In genomic region chr6:32790487-32790886, GRCm38 (mm10) we compare ENCODE assay signal across 24 mouse cellular contexts.
DNase-seq lines count a peak whose midpoint lies in the region; ATAC-seq and TF ChIP-seq lines count a peak whose summit lies in the region.
"Had no signal": no experiment of that assay in that cellular context is flagged by ENCODE, and none has a peak within 500 bp of the region (broad histone marks: within the 10 kb centered on the region; RNA-seq: fewer than 3 reads in every experiment).

No protein-coding gene starts in this region.

- no peaks in the 10 kb centered on the region for H3K27me3 ChIP-seq in forebrain, embryonic 11.5 days (ENCODE audit: control insufficient read depth, insufficient read depth, low read length)
- H3K27me3 ChIP-seq in forebrain, embryonic 10.5 days (ENCODE audit: poor library complexity, severe bottlenecking): no peaks in the 10 kb centered on the region
- no peaks in the 10 kb centered on the region for H3K27me3 ChIP-seq in forebrain, embryonic 16.5 days (replicated peaks; ENCODE audit: control insufficient read depth, insufficient read depth, low read length)
- no peaks in the 10 kb centered on the region for H3K27me3 ChIP-seq in forebrain, embryonic 13.5 days
- H3K27me3 ChIP-seq: CH12.LX; embryonic facial prominence, embryonic 13.5 days; embryonic facial prominence, embryonic 15.5 days; Patski had no signal

- no peaks in the 10 kb centered on the region for H3K36me3 ChIP-seq in forebrain, embryonic 11.5 days (ENCODE audit: control insufficient read depth, insufficient read depth, low read length)
- peaks cover 29% of the 10 kb centered on the region for H3K36me3 ChIP-seq in forebrain, embryonic 10.5 days (replicated peaks)
- no peaks in the 10 kb centered on the region for H3K36me3 ChIP-seq in forebrain, embryonic 16.5 days (ENCODE audit: control insufficient read depth, insufficient read depth)
- H3K36me3 ChIP-seq in forebrain, embryonic 13.5 days (ENCODE audit: poor library complexity, severe bottlenecking): 0 out of 2 replicates have a peak, but pooled peaks cover 10% of the 10 kb centered on the region

- ATAC-seq in forebrain, embryonic 11.5 days (replicated peaks; ENCODE audit: low FRiP score): no peak
- peak; percentile 71 for ATAC-seq in forebrain, embryonic 16.5 days
- ATAC-seq in forebrain, embryonic 13.5 days: no peak; the same call in 1 of the 2 replicates
- ATAC-seq: activated CD4-positive, CD25-positive, alpha-beta regulatory T cell, adult 4 months; CD4-positive, CD25-positive, alpha-beta regulatory T cell, adult 4 months; Patski had no signal

- no peak overlapping the region for H3K27ac ChIP-seq in forebrain, embryonic 11.5 days (ENCODE audit: low read depth, low read length)
- no peak overlapping the region for H3K27ac ChIP-seq in forebrain, embryonic 10.5 days
- no peak overlapping the region for H3K27ac ChIP-seq in forebrain, embryonic 16.5 days (ENCODE audit: low read length)
- no peak overlapping the region for H3K27ac ChIP-seq in forebrain, embryonic 13.5 days
- H3K27ac ChIP-seq: embryonic facial prominence, embryonic 13.5 days; embryonic facial prominence, embryonic 15.5 days had no signal

- WGBS in forebrain, embryonic 11.5 days: 84% methylated on average over 4 of the region's 4 CpGs
- WGBS in forebrain, embryonic 10.5 days: 92% methylated on average over 4 of the region's 4 CpGs
- 56% methylated on average over 4 of the region's 4 CpGs for WGBS in forebrain, embryonic 16.5 days
- WGBS in forebrain, embryonic 13.5 days: 77% methylated on average over 4 of the region's 4 CpGs

- DNase-seq in forebrain, embryonic 11.5 days (ENCODE audit: low spot score): peak; percentile 33
- no peak for DNase-seq in forebrain, embryonic 10.5 days (ENCODE audit: extremely low spot score, low spot score)
- peak; percentile 70 for DNase-seq in brain, embryonic 14.5 days (ENCODE audit: low read depth)
- DNase-seq: adrenal gland, adult 8-10 months; adrenal gland, postnatal 14 days; adrenal gland, postnatal 36 days; B cell, adult 2 months; cerebellum, adult 11 months; cerebellum, adult 18-20 months; cerebellum, adult 8-10 months; cerebellum, adult 9-11 months; cerebellum, postnatal 14 days; cerebellum, postnatal 36 days; embryo, embryonic 11 days had no signal

- TF ChIP-seq POLR2A in brain, embryonic 14.5 days (IDR thresholded peaks at IDR 0.05; ENCODE audit: borderline replicate concordance, extremely low read depth, insufficient read depth, insufficient read length, poor library complexity, severe bottlenecking): no peak

- no peak overlapping the region for H3K9ac ChIP-seq in forebrain, embryonic 11.5 days (ENCODE audit: low read length)
- H3K9ac ChIP-seq in forebrain, embryonic 16.5 days (replicated peaks; ENCODE audit: low read depth, low read length): no peak overlapping the region
- H3K9ac ChIP-seq in forebrain, embryonic 13.5 days: no peak overlapping the region
- H3K9ac ChIP-seq: embryonic facial prominence, embryonic 13.5 days; embryonic facial prominence, embryonic 15.5 days had no signal

- no peak overlapping the region for H3K4me2 ChIP-seq in forebrain, embryonic 11.5 days (ENCODE audit: low read depth, low read length, severe bottlenecking)
- H3K4me2 ChIP-seq in forebrain, embryonic 16.5 days (ENCODE audit: low read length): no peak overlapping the region
- H3K4me2 ChIP-seq in forebrain, embryonic 13.5 days: no peak overlapping the region
- H3K4me2 ChIP-seq: embryonic facial prominence, embryonic 13.5 days; embryonic facial prominence, embryonic 15.5 days had no signal

- H3K4me3 ChIP-seq in forebrain, embryonic 11.5 days (ENCODE audit: low read depth, low read length): no peak overlapping the region
- H3K4me3 ChIP-seq in forebrain, embryonic 10.5 days: no peak overlapping the region
- H3K4me3 ChIP-seq in forebrain, embryonic 16.5 days (replicated peaks; ENCODE audit: low read length): no peak overlapping the region
- no peak overlapping the region for H3K4me3 ChIP-seq in forebrain, embryonic 13.5 days
- H3K4me3 ChIP-seq: embryonic facial prominence, embryonic 13.5 days; embryonic facial prominence, embryonic 15.5 days; erythroblast, embryonic 14.5 days had no signal

- no peak for TF ChIP-seq CTCF in brain, embryonic 14.5 days (IDR thresholded peaks at IDR 0.05; ENCODE audit: borderline replicate concordance, extremely low read depth, insufficient read depth, insufficient read length)

- no peaks in the 10 kb centered on the region for H3K4me1 ChIP-seq in forebrain, embryonic 11.5 days (replicated peaks; ENCODE audit: control insufficient read depth, insufficient read depth, low read length)
- peaks cover 12% of the 10 kb centered on the region for H3K4me1 ChIP-seq in forebrain, embryonic 10.5 days
- H3K4me1 ChIP-seq in forebrain, embryonic 16.5 days (replicated peaks; ENCODE audit: control insufficient read depth, insufficient read depth, low read length): peaks cover 8% of the 10 kb centered on the region
- peaks cover 4% of the 10 kb centered on the region; the same call in 1 of the 2 replicates for H3K4me1 ChIP-seq in forebrain, embryonic 13.5 days
- H3K4me1 ChIP-seq: embryonic facial prominence, embryonic 13.5 days; embryonic facial prominence, embryonic 15.5 days had no signal

- no peaks in the 10 kb centered on the region for H3K9me3 ChIP-seq in forebrain, embryonic 11.5 days (ENCODE audit: control insufficient read depth, low read length)
- no peaks in the 10 kb centered on the region for H3K9me3 ChIP-seq in forebrain, embryonic 10.5 days
- H3K9me3 ChIP-seq in forebrain, embryonic 16.5 days (ENCODE audit: control insufficient read depth, low read length): no peaks in the 10 kb centered on the region
- no peaks in the 10 kb centered on the region for H3K9me3 ChIP-seq in forebrain, embryonic 13.5 days (replicated peaks)
- H3K9me3 ChIP-seq: embryonic facial prominence, embryonic 13.5 days; embryonic facial prominence, embryonic 15.5 days; G1E had no signal
